Mouse (Mus musculus) MEL (cell line): Measurements from ENCODE around the gene Ypel4.

Experiments
- POLR2A ChIP-seq, 2 experiments: IDR thresholded peaks; 2 replicates each; pipeline ENCODE4 v1.6.1; 2011 to 2012; ENCODE audit warnings: low read length in 2 of 2, mild to moderate bottlenecking in 2 of 2, control low read depth in 1 of 2, improper control_type of control experiment in 1 of 2, low read depth in 1 of 2, moderate library complexity in 1 of 2; ENCODE audit not compliant: control insufficient read depth in 1 of 2, insufficient read depth in 1 of 2, poor library complexity in 1 of 2
- USF1 ChIP-seq: IDR thresholded peaks from 2 replicates; pipeline ENCODE4 v1.6.1; 2014; ENCODE audit warnings: low read depth, mild to moderate bottlenecking, inconsistent platforms, low read length, improper control_type of control experiment, moderate library complexity

DNA sequence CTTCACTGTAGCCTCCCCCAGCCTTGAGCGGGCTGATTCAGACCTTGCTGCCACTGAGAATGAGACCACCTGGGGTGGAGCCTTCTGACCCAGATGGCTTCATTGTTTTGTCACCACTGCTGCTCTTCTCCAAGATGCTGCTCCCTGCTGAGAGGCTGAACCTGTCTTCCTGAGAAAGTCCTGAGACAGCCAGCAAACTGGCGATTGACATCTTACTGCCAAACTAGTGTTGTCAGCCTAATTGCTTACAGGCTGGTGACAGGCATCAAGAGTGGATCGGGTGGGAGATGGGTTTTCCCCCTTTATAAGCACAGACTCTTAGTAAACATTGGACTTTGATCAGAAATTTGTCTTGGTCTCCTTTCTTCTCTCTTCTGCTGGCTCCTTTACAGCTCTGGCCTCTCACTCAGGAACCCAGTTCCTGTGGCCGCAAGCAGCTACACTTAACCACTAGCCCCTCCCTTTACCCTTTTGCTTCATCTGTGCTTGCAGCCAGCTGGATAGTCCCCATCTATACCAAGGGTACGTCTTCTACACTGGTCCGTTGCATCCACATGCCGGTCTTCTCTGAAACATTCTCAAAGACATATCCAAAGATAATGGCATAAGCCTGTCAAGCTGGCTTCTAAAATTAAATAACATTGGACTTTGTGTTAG is 23.3 kb downstream of the Ypel4 start:
- TF ChIP-seq POLR2A (IDR thresholded peaks at IDR 0.05; ENCODE audit: control insufficient read depth in 1 of 2, insufficient read depth in 1 of 2, low read depth in 1 of 2, low read length in 2 of 2, poor library complexity in 1 of 2) (no peak), USF1 (no peak)
